Mouse (Mus musculus) gastrocnemius, postnatal 14 days (tissue): Measurements from ENCODE around the gene Deaf1. TPM values are rescaled to one million over a fixed set of nuclear protein-coding genes. Genes with fewer than 3 reads are reported as not detected.

ENCODE experiments used
- DNase-seq: peaks from one replicate; pipeline ENCODE4 v3.0.0; 2021; ENCODE audit warnings: mixed read lengths
- intact Hi-C: fragments of 180-260 bp; cut with DNase I; formaldehyde crosslinking; loops from one replicate; pipeline ENCODE4 v1.15.1; 2025; ENCODE audit warnings: low total_unique reads
- total RNA-seq, 2 experiments: library from RNA; stranded (reverse); gene quantifications; 2 replicates each; pipeline ENCODE4 v1.2.3; 2021

The Deaf1 gene
- total RNA-seq, 2 experiments from 2014 or later = 15.5 to 18.9 TPM

GRCm38 (mm10) chr7:141341689-141342226, 14.3 kb upstream of the Deaf1 start:
- intact Hi-C loops = no loop called here
- no peak for DNase-seq

- DNase-seq = no peak
- intact Hi-C loops = no loop called here
Measured at GRCm38 (mm10) chr7:141340476-141340875, 13.0 kb upstream of the Deaf1 start.

- intact Hi-C loops = no loop called here
- no peak for DNase-seq
Measured at GRCm38 (mm10) chr7:141340023-141340422, 12.5 kb upstream of the Deaf1 start.

- no peak for DNase-seq
- intact Hi-C loops = no loop called here
Measured at GRCm38 (mm10) chr7:141339215-141339920, 11.9 kb upstream of the Deaf1 start.

GRCm38 (mm10) chr7:141338576-141339131, 11.2 kb upstream of the Deaf1 start, which contains the start of gene Eps8l2:
TSS of gene Eps8l2 (plus strand) at chr7:141338880.
- intact Hi-C loops = no loop called here
- DNase-seq = peak; percentile 29

- intact Hi-C loops = no loop called here
- DNase-seq = no peak
Measured at GRCm38 (mm10) chr7:141337716-141338416, 10.4 kb upstream of the Deaf1 start.

- intact Hi-C loops = no loop called here
- DNase-seq = no peak
Measured at GRCm38 (mm10) chr7:141336296-141336695, 8.8 kb upstream of the Deaf1 start.

GRCm38 (mm10) chr7:141335682-141336081, 8.2 kb upstream of the Deaf1 start:
- no peak for DNase-seq
- intact Hi-C loops = no loop called here

- DNase-seq = no peak
- intact Hi-C loops = no loop called here
Measured at GRCm38 (mm10) chr7:141335044-141335579, 7.6 kb upstream of the Deaf1 start.

- intact Hi-C loops = no loop called here
- DNase-seq = no peak
Measured at GRCm38 (mm10) chr7:141331990-141332389, 4.5 kb upstream of the Deaf1 start.

- DNase-seq = no peak
- intact Hi-C loops = no loop called here
Measured at GRCm38 (mm10) chr7:141330706-141331105, 3.2 kb upstream of the Deaf1 start.

- no peak for DNase-seq
- intact Hi-C loops = no loop called here
Measured at GRCm38 (mm10) chr7:141328373-141328990, 992 bp upstream of the Deaf1 start.

- intact Hi-C loops = no loop called here
- DNase-seq = no peak
Measured at GRCm38 (mm10) chr7:141326546-141327446, 694 bp downstream of the Deaf1 start.

- DNase-seq = no peak
- intact Hi-C loops = no loop called here
Measured at GRCm38 (mm10) chr7:141324686-141325085, 2.8 kb downstream of the Deaf1 start.

GRCm38 (mm10) chr7:141319446-141319845, 8.0 kb downstream of the Deaf1 start:
- intact Hi-C loops = no loop called here
- no peak for DNase-seq

GRCm38 (mm10) chr7:141317619-141318132, 9.8 kb downstream of the Deaf1 start:
- DNase-seq = no peak
- intact Hi-C loops = no loop called here

GRCm38 (mm10) chr7:141315974-141316373, 11.5 kb downstream of the Deaf1 start:
- intact Hi-C loops = no loop called here
- no peak for DNase-seq

GRCm38 (mm10) chr7:141315076-141315475, 12.4 kb downstream of the Deaf1 start:
- intact Hi-C loops = no loop called here
- no peak for DNase-seq

GRCm38 (mm10) chr7:141314416-141314815, 13.1 kb downstream of the Deaf1 start:
- no peak for DNase-seq
- intact Hi-C loops = no loop called here
